Mouse (Mus musculus) kidney, adult 2 months (tissue): ENCODE data around the gene Prx.

Experiments
- CTCF ChIP-seq: fragments of 200-500 bp; conservative IDR thresholded peaks from 2 replicates; pipeline ENCODE4 v1.5.1; 2011; ENCODE audit warnings: low read depth, mild to moderate bottlenecking, control low read depth, low read length, moderate library complexity, mixed read lengths; ENCODE audit not compliant: insufficient read depth, insufficient read length
- POLR2A ChIP-seq: fragments of 200-500 bp; IDR thresholded peaks from one replicate; pipeline ENCODE4 v1.6.1; 2011; ENCODE audit warnings: low read depth, low read length, control low read depth

DNA sequence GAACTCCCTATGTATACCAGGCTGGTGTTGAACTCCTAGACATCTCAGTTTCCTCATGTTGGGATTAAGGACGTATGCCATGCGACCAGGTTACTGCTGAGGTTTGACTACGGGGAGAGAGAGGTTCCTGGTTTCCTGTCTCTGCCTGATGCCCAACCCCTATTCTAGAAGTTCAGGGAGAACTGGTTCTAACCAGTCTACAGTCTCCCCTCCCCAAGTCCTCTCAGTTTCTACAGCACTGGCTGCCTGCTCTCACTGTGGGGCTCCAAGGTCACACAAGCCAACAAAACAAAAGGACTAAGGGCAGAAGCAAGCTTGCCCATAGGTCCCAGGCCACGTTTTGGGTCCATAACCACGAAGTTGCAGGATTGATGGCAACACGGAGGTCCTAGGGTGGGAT, 50.5 kb downstream of the Prx start:
- no peak for TF ChIP-seq CTCF
- TF ChIP-seq POLR2A, result no peak
